Mouse (Mus musculus) heart, embryonic 12.5 days (tissue): ENCODE results near the gene Prr36. TPM values are rescaled to one million over a fixed set of nuclear protein-coding genes. Genes with fewer than 3 reads are reported as not detected.

ENCODE experiments used
- ATAC-seq: fragments of 200-750 bp; cut with Nextera tagmentation; 2 replicates; pipeline ENCODE4 v1.8.0; 2017; ENCODE audit warnings: moderate TSS enrichment, moderate library complexity; ENCODE audit not compliant: insufficient number of reproducible peaks, low FRiP score
- H3K27ac ChIP-seq: fragments of 300-500 bp; sonication (generic); 2 replicates; pipeline ENCODE4 v1.5.1; 2016; ENCODE audit warnings: mild to moderate bottlenecking, moderate library complexity; ENCODE audit not compliant: poor library complexity, severe bottlenecking
- H3K27me3 ChIP-seq: fragments of 300-500 bp; sonication (generic); replicated peaks from 2 replicates; pipeline ENCODE4 v1.6.1; 2016; ENCODE audit warnings: mild to moderate bottlenecking, moderate library complexity
- H3K36me3 ChIP-seq: fragments of 300-500 bp; sonication (generic); 2 replicates; pipeline ENCODE4 v1.6.1; 2016; ENCODE audit warnings: mild to moderate bottlenecking, moderate library complexity
- H3K4me1 ChIP-seq: fragments of 300-500 bp; sonication (generic); replicated peaks from 2 replicates; pipeline ENCODE4 v1.6.1; 2016; ENCODE audit warnings: mild to moderate bottlenecking
- H3K4me2 ChIP-seq: fragments of 300-500 bp; sonication (generic); 2 replicates; pipeline ENCODE4 v1.6.1; 2016; ENCODE audit warnings: mild to moderate bottlenecking, moderate library complexity
- H3K4me3 ChIP-seq: fragments of 300-500 bp; sonication (generic); 2 replicates; pipeline ENCODE4 v1.5.1; 2016; ENCODE audit warnings: mild to moderate bottlenecking
- H3K9ac ChIP-seq: fragments of 300-500 bp; sonication (generic); 2 replicates; pipeline ENCODE4 v1.6.1; 2016; ENCODE audit warnings: mild to moderate bottlenecking, moderate library complexity
- H3K9me3 ChIP-seq: fragments of 300-500 bp; sonication (generic); replicated peaks from 2 replicates; pipeline ENCODE4 v1.6.1; 2016; ENCODE audit warnings: mild to moderate bottlenecking, moderate library complexity
- WGBS: fragments of 180-500 bp; shearing (Covaris S2); methylation state at CpG from one replicate; pipeline ENCODE4 v1.1.7; 2016; 5-methylcytosine and 5-hydroxymethylcytosine counted together
- polyA plus RNA-seq: library from polyadenylated mRNA; unstranded; fragments of >200 nt; fragmentation: Nextera tagmentation; extraction: Ambion mirVana; gene quantifications from 2 replicates; pipeline ENCODE4 v1.2.1, GENCODE M21; 2016

Prr36 gene
- polyA plus RNA-seq, 1 experiment from 2014 or later: 0.24 TPM

- peak overlapping the region; percentile 87 for H3K4me2 ChIP-seq
- H3K4me1 ChIP-seq: peaks cover 46% of the 10 kb centered on the region
- 70% methylated on average over 6 of the region's 6 CpGs for WGBS
- no peak overlapping the region for H3K27ac ChIP-seq
- H3K9ac ChIP-seq: no peak overlapping the region
- H3K4me3 ChIP-seq: peak overlapping the region; percentile 95
- H3K9me3 ChIP-seq: no peaks in the 10 kb centered on the region
- H3K36me3 ChIP-seq: peaks cover 31% of the 10 kb centered on the region
- no peak for ATAC-seq
- H3K27me3 ChIP-seq: no peaks in the 10 kb centered on the region
These were observed 36.7 kb upstream of the Prr36 start for GRCm38 (mm10) chr8:4254001-4254400.

GRCm38 (mm10) chr8:4252934-4253841 lies 35.9 kb upstream of the Prr36 start, which contains the start of gene Snapc2:
Gene Snapc2 (plus strand): TSS chr8:4253080.
- peak within 1 kb of the TSS; percentile 91 for H3K9ac ChIP-seq
- peak; percentile 91 for ATAC-seq
- peaks cover 52% of the 10 kb centered on the region for H3K4me1 ChIP-seq
- no peaks in the 10 kb centered on the region for H3K9me3 ChIP-seq
- peaks cover 34% of the 10 kb centered on the region for H3K36me3 ChIP-seq
- H3K27ac ChIP-seq: peak within 1 kb of the TSS; percentile 84
- H3K27me3 ChIP-seq: no peaks in the 10 kb centered on the region
- under 1% methylated on average over 69 of the region's 69 CpGs for WGBS
- H3K4me3 ChIP-seq: peak within 1 kb of the TSS; percentile 95
- H3K4me2 ChIP-seq: peak within 1 kb of the TSS; percentile 87

- peak overlapping the region; percentile 87 for H3K4me2 ChIP-seq
- peak overlapping the region; percentile 95 for H3K4me3 ChIP-seq
- no peaks in the 10 kb centered on the region for H3K9me3 ChIP-seq
- H3K9ac ChIP-seq: peak overlapping the region; percentile 91
- H3K27ac ChIP-seq: no peak overlapping the region
- H3K36me3 ChIP-seq: peaks cover 39% of the 10 kb centered on the region
- 41% methylated on average over 8 of the region's 8 CpGs for WGBS
- no peaks in the 10 kb centered on the region for H3K27me3 ChIP-seq
- H3K4me1 ChIP-seq: peaks cover 45% of the 10 kb centered on the region
- no peak for ATAC-seq
These were observed 35.0 kb upstream of the Prr36 start for GRCm38 (mm10) chr8:4252116-4252760.

GRCm38 (mm10) chr8:4250306-4250970 lies 33.2 kb upstream of the Prr36 start:
- 0 out of 2 replicates have a peak overlapping the region, but pooled peaks have one; percentile 4 for H3K4me2 ChIP-seq
- no peak overlapping the region for H3K4me3 ChIP-seq
- no peaks in the 10 kb centered on the region for H3K9me3 ChIP-seq
- peak; percentile 23; the same call in 1 of the 2 replicates for ATAC-seq
- no peak overlapping the region for H3K27ac ChIP-seq
- H3K36me3 ChIP-seq: peaks cover 42% of the 10 kb centered on the region
- H3K9ac ChIP-seq: 0 out of 2 replicates have a peak overlapping the region, but pooled peaks have one; percentile 47
- no peaks in the 10 kb centered on the region for H3K27me3 ChIP-seq
- WGBS: 31% methylated on average over 26 of the region's 26 CpGs
- H3K4me1 ChIP-seq: peaks cover 39% of the 10 kb centered on the region

GRCm38 (mm10) chr8:4249213-4249612 lies 32.0 kb upstream of the Prr36 start:
- Histone ChIP-seq H3K4me1 (peaks cover 38% of the 10 kb centered on the region), H3K27ac (peak overlapping the region; percentile 27; the same call in 1 of the 2 replicates), H3K36me3 (peaks cover 42% of the 10 kb centered on the region), H3K9ac (peak overlapping the region; percentile 55; the same call in 1 of the 2 replicates), H3K4me3 (peak overlapping the region; percentile 15; the same call in 1 of the 2 replicates), H3K4me2 (peak overlapping the region; percentile 52), H3K9me3 (no peaks in the 10 kb centered on the region), H3K27me3 (no peaks in the 10 kb centered on the region)
- 5% methylated on average over 29 of the region's 29 CpGs for WGBS
- no peak for ATAC-seq

- peak within 1 kb of the TSS; percentile 52 for H3K4me2 ChIP-seq
- ATAC-seq: no peak
- peak within 1 kb of the TSS; percentile 55; the same call in 1 of the 2 replicates for H3K9ac ChIP-seq
- H3K27me3 ChIP-seq: no peaks in the 10 kb centered on the region
- peaks cover 32% of the 10 kb centered on the region for H3K4me1 ChIP-seq
- WGBS: 75% methylated on average over 15 of the region's 15 CpGs
- peaks cover 54% of the 10 kb centered on the region for H3K36me3 ChIP-seq
- H3K4me3 ChIP-seq: no peak within 1 kb of the TSS
- H3K27ac ChIP-seq: peak within 1 kb of the TSS; percentile 27; the same call in 1 of the 2 replicates
- no peaks in the 10 kb centered on the region for H3K9me3 ChIP-seq
These were observed 30.8 kb upstream of the Prr36 start, which contains the start of gene Tgfbr3l for GRCm38 (mm10) chr8:4247951-4248540. Gene Tgfbr3l (plus strand): TSS chr8:4248214.

GRCm38 (mm10) chr8:4247241-4247640 lies 30.0 kb upstream of the Prr36 start:
- Histone ChIP-seq H3K27ac (no peak overlapping the region), H3K4me3 (no peak overlapping the region), H3K9me3 (no peaks in the 10 kb centered on the region), H3K36me3 (peaks cover 61% of the 10 kb centered on the region), H3K27me3 (no peaks in the 10 kb centered on the region), H3K4me2 (no peak overlapping the region), H3K4me1 (peaks cover 28% of the 10 kb centered on the region), H3K9ac (no peak overlapping the region)
- 86% methylated on average over 8 of the region's 8 CpGs for WGBS
- ATAC-seq: no peak

- Histone ChIP-seq H3K9me3 (no peaks in the 10 kb centered on the region), H3K36me3 (peaks cover 71% of the 10 kb centered on the region), H3K27ac (no peak overlapping the region), H3K4me3 (no peak overlapping the region), H3K4me1 (peaks cover 32% of the 10 kb centered on the region), H3K9ac (no peak overlapping the region), H3K27me3 (no peaks in the 10 kb centered on the region), H3K4me2 (no peak overlapping the region)
- 82% methylated on average over 13 of the region's 13 CpGs for WGBS
- ATAC-seq: no peak
These were observed 28.5 kb upstream of the Prr36 start for GRCm38 (mm10) chr8:4245737-4246136.

- Histone ChIP-seq H3K36me3 (peaks cover 76% of the 10 kb centered on the region), H3K9me3 (no peaks in the 10 kb centered on the region), H3K9ac (no peak overlapping the region), H3K27me3 (no peaks in the 10 kb centered on the region), H3K4me3 (no peak overlapping the region), H3K4me1 (peaks cover 32% of the 10 kb centered on the region), H3K27ac (no peak overlapping the region), H3K4me2 (no peak overlapping the region)
- 91% methylated on average over 5 of the region's 5 CpGs for WGBS
- ATAC-seq: no peak
These were observed 27.8 kb upstream of the Prr36 start for GRCm38 (mm10) chr8:4245061-4245460.

GRCm38 (mm10) chr8:4239193-4239890 lies 22.1 kb upstream of the Prr36 start:
- H3K4me1 ChIP-seq: peaks cover 23% of the 10 kb centered on the region
- H3K4me3 ChIP-seq: peak overlapping the region; percentile 65
- peaks cover 35% of the 10 kb centered on the region for H3K36me3 ChIP-seq
- WGBS: 12% methylated on average over 19 of the region's 19 CpGs
- H3K27ac ChIP-seq: peak overlapping the region; percentile 89
- H3K9ac ChIP-seq: peak overlapping the region; percentile 81
- no peaks in the 10 kb centered on the region for H3K9me3 ChIP-seq
- peaks cover 15% of the 10 kb centered on the region for H3K27me3 ChIP-seq
- no peak; the same call in 1 of the 2 replicates for ATAC-seq
- H3K4me2 ChIP-seq: peak overlapping the region; percentile 76
